Mouse (Mus musculus) subcutaneous adipose tissue, adult 2 months (tissue): Measurements from ENCODE around the gene Ddx27. TPM values are rescaled to one million over a fixed set of nuclear protein-coding genes. Genes with fewer than 3 reads are reported as not detected.

ENCODE experiments used
- polyA plus RNA-seq: library from polyadenylated mRNA; depleted of rRNA; stranded (reverse); fragments of >200 nt; gene quantifications from 2 replicates; pipeline ENCODE4 v1.2.3, GENCODE M21; 2012; ENCODE audit warnings: low replicate concordance; rRNA removed

Gene Ddx27
- 25.8 and 35.6 TPM in 2 replicates for polyA plus RNA-seq

GRCm38 (mm10) chr2:167014702-167015381 lies at the start of gene Ddx27:
Gene Ddx27, plus strand, starts transcription at chr2:167015193.

GRCm38 (mm10) chr2:166995796-166996532 lies 19.0 kb upstream of the Ddx27 start, which contains the start of gene Stau1:
Gene Stau1, minus strand, starts transcription at chr2:166996299.

DNA sequence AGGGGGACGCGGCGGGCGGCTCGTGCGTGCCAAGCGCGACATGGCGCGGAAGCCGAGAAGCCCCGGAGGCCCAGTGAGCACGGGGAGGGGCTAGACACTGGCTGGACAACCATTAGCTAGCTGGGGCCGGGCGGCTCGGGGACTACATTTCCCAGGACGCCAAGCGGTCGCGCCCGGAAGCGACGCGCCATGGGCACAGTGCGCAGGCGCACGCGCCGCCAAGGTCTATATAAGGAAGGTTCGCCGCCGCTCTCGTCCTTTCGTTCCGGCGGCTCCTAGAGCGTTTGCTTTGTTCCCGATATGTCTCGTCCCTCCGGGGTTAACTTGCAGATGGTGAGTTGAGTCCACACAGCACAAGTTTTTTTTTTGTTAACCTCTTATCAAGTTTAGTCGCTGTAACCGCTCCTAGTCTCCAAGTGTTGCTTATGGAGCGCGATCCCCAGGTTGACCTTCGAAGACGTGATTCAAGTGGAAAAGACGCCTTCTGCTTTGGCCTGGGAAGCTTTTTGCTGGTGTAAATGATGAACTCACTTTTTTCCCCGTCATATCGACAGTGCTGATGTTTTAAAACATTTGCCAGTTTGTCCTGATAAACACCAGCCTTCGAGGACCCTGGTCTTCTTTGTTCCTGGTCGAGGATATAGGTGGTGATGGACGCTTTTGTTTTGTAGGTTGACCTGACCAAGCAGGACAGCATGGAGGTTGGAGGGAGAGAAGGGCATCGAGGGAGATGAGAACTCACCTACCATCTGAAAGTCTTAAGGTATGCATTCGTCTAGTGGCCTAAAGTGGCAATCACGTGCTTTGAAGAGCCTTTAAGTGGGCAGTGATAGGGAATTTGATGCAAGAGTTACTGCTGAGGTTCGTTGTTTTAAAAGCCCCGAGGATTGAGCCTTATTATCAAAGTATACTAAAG lies 48.2 kb downstream of the Ddx27 start, which contains the start of gene Znfx1:
Gene Znfx1 (minus strand): TSS at position 51 of the 916 bp plus-strand sequence.

Other genes with a start within 250 kb of the Ddx27 start
- 1.9 and 5.8 TPM in 2 replicates for gene Trp53rkb, start 222.7 kb upstream of the Ddx27 start, polyA plus RNA-seq
- 15.7 and 17.2 TPM in 2 replicates for gene Arfgef2, start 209.6 kb upstream of the Ddx27 start, polyA plus RNA-seq
- 15.8 and 26.8 TPM in 2 replicates for gene Cse1l, start 109.2 kb upstream of the Ddx27 start, polyA plus RNA-seq
- gene Stau1, start 18.9 kb upstream of the Ddx27 start, polyA plus RNA-seq: 45.6 and 46.8 TPM in 2 replicates
- gene Znfx1, start 47.8 kb downstream of the Ddx27 start, polyA plus RNA-seq: 48.4 and 54.2 TPM in 2 replicates
- 25.9 and 46.8 TPM in 2 replicates for gene Kcnb1, start 175.0 kb downstream of the Ddx27 start, polyA plus RNA-seq
- 39.1 and 89.7 TPM in 2 replicates for gene Ptgis, start 225.4 kb downstream of the Ddx27 start, polyA plus RNA-seq